Mouse (Mus musculus): ENCODE results near the gene Vwa2.

Gene Vwa2

DNA sequence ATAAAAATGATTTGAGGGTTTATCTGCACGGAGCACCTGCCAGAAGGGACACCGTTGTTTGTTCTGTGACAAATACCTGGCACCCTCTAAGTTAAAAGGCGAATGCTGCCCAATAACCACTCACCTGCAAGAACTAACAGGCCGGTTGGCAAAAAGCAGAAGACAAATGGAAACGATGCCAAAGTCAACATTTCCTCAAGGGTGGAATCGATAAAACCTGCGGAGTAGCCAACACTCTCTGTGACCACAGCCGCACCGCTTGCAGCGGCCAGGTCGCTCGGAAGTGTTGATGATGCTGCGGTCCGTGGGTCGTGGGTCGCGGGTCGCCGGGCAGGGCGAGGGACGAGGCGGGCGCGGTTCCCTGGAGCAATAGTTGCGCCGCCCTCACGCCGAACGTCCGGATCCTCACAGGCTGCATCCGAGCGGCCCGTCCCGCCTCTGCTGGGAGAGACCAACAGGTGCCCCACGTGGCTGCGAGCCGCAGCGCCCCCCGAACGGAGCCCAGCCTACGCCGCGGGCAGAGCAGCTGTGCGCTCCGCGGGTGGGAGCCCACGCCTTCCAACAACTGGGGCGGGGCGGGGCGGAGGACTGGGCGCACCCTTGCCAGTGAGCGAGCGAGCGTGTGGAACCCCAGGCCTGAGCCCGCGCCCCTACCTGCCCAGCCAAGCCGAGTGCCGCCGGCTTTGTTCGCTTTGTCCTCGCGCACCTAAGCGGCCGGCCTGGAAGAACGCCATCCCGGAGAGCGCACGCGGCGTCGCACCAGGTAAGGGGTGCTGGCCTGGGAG lies at the start of gene Vwa2:
Gene Vwa2, plus strand, starts transcription at position 434 of the 785 bp plus-strand sequence.
- no peak for DNase-seq (ENCODE audit: low spot score in 2 of 2)

DNA sequence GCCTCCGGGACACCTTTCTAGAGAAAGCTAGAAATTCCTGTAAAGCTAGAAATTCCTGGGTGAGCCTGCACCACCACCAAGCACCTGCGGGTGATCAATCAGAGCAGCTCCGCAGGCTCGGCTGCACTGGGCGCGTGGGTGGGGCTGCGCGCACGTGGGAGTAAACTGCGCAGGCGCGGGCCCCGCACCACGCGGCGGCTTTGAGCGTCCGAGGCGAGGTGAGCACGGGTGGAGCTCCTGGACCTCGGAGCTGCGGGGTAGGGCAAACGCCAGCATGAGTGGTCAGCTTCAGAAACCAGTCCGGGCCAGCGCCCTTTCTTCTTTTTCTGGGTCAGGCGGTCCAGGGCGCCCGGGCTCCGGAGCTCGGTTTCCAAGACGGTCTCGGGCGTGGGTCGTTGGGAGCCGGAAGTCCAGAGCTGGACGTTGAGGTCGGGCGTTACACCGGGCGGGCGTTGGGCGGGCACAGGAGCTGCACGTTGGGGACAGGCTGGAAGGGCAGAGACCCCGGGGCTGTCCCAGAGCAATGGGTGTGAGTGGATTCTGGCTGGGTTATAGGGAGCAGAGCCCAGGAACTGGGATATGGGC lies 47.9 kb upstream of the Vwa2 start, which contains the start of gene Tdrd1:
Gene Tdrd1, plus strand, starts transcription at position 163 of the 585 bp plus-strand sequence.
- no peak for DNase-seq (ENCODE audit: low spot score in 2 of 2)

DNA sequence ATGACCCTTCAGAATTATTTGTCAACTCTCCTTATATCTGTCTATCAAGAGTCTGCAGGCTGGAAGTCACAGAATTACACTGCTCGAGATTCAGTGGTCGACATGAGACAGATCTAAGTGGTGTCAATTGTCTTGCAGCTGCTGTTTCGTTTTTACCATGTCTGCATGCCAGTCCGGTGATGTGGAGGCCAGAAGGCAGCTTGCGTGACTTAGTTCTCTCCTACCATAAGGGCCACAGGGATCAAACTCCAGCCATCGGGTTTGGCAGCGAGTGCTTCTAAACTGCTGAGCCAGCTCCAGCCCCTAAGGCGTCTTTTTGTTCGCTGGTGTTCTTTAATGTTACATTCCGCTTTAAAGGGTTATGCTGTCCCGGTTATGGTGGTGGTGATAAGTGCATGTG lies 45.7 kb upstream of the Vwa2 start:
- DNase-seq (ENCODE audit: low spot score in 2 of 2): no peak

DNA sequence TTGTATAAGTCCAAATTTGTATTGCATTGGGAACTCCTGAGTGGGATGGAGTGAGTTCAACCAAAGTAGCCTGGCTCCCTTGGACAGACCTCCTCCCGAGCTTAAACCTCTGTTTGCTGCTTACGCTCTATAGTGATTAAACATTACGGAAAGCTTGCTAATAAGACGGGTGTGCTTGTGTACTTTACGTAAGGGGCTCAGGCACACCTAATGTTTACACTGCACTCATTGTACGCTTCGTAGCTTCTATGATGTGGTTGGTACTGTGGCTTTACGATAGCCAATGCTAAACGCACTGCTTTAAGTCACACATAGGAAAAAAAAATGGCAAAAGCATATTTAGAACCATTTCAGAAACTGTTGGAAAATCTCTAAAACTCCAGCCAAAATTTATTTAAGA lies 44.8 kb upstream of the Vwa2 start:
- DNase-seq (ENCODE audit: low spot score in 2 of 2): no peak

DNA sequence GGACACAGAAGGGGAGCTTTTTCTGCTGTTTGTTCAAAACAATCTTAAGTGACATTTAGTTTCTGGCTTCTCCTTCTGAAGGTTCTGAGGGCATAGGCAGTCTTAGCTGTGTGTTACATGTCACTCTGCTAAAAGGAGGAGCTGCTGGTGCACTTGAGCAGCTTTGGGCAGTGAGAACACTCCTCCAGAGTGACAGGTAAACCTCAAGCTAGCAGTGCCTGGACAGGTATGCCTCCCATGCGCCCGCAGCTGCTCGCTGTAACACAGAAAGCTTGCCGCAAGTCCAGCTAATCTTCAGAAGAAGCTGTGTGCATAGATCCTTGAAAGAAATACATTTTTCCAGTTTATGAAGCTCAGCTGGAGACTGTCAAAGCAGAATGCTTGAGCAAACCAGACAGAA lies 43.9 kb upstream of the Vwa2 start:
- no peak for DNase-seq (ENCODE audit: low spot score in 2 of 2)

DNA sequence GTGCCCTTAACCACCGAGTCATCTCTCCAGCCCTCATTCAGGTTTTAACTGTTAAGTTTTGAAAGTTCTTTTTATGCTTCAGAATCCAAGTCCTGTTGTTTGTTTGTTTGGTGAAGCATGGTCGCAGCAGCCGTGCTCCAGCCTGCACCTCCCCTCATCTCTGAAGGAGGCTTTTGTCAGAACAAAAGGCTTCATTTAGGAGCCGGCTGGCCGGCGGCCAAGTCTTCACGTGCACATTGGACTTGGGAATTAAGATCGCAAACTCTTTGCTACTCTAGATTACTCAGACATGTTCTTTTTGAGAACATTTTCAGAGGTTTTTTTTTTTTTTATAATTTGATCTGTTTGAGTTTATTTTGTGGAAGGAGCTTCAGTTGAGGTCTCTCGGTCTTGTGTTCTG lies 38.7 kb upstream of the Vwa2 start:
- no peak for DNase-seq (ENCODE audit: low spot score in 2 of 2)

DNA sequence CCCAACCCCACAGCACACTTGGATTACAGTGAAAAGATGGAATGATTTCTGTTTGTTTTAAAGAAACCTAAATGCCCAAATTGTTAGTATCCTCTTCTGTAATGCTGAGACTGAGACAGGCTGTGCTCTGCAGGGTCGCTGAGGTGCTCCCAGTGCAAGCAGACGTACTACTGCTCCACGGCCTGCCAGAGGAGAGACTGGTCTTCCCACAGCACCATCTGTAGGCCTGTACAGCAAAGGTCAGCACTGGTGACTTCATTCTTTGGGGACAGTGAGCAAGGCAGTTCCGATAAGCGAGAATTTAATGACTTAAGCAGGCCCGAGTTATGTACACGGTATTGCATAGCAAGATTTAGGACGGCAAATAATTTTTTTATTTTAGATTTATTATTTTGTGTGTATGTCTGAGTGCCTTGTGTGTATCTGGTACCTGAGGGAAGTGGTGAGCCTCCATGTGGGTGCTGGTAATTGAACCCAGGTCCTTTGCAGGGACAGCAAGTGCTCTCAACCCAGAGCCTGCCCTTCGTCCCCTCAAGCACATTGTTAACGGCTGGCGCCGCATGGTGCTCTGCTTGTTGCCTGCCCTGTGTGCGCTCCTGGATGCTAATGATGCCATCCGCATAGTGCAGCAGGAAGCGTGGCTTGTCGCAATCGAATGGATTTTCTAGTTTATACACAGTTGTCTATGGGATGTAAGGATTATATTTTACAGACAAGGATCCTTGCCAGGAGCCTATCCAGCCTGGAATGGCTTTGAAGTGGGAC lies 34.9 kb upstream of the Vwa2 start:
- DNase-seq (ENCODE audit: low spot score in 2 of 2): no peak

DNA sequence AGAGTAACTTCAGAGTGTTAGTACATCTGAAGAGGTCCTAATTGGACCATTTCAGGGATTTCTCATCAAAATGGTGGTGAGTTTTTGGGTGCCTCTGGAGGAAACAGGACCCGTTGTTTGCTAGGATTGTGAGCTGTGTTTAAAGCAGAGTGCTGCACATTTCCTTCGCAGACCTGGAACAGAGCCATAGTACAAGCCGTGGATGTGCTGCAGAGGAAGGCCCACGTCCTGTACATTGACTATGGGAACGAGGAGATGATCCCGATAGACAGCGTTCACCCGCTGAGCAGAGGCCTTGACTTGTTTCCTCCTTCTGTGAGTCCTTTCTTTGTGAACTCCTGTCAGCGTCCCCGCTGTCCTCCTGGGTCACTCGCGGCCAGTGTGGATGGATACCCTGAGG lies 31.1 kb upstream of the Vwa2 start:
- no peak for DNase-seq (ENCODE audit: low spot score in 2 of 2)

DNA sequence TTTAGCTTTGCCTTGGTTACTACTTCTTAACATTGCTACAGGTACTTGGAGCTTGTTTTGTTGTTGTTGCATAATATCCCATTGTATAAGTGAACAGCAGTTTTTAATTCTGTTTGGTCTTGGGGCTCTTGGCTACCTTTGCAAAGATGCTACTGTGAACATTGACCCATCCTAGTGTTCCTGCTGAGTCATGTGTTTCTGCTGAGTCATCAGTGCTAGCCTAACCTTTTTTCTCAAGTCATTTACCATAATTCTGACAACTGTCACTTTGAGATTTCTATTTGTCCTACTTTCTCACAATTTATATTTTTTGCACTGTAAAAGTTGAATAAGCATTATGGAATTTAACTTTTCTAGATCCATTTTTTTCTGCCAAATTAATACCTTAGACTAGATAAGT lies 21.5 kb upstream of the Vwa2 start:
- no peak for DNase-seq (ENCODE audit: low spot score in 2 of 2)

DNA sequence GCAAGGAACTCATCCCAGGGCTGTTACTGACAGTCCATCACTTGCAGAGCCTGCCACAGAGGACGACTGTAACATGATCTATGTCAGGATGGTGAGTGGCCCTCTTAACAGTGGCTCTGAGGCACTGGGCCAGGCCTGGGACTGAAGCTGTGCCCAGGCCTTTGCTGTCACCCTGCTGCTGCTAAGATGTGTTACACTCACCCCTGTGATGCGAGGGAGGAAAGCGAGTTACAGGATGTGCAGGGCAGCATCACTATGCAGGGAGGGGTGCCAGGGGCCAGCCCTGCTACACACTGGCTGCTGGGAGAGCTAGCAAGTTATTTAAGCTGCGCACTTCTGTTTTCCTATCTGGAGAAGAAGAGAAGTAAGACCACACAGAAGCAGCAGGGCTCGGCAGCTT lies 17.6 kb upstream of the Vwa2 start:
- DNase-seq (ENCODE audit: low spot score in 2 of 2): no peak

DNA sequence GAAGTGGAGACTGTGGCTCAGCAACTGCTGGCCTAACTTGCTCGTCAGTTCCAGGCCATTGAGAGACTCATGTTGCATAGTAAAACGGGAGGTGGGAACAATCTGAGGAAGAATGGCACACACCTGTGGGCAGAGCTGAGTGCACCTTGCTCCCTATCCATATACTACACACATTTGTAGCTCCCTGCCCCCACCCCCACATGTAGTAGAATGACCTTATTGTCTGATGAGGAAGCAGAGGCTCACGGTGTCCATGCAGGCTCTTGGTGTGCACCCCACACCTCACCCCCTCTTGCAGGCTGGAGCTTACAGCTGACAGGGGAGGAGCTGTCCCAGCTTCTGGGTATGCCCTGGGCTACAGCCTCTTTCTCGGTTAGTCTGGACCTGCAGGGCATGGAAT lies 6.3 kb upstream of the Vwa2 start:
- no peak for DNase-seq (ENCODE audit: low spot score in 2 of 2)

DNA sequence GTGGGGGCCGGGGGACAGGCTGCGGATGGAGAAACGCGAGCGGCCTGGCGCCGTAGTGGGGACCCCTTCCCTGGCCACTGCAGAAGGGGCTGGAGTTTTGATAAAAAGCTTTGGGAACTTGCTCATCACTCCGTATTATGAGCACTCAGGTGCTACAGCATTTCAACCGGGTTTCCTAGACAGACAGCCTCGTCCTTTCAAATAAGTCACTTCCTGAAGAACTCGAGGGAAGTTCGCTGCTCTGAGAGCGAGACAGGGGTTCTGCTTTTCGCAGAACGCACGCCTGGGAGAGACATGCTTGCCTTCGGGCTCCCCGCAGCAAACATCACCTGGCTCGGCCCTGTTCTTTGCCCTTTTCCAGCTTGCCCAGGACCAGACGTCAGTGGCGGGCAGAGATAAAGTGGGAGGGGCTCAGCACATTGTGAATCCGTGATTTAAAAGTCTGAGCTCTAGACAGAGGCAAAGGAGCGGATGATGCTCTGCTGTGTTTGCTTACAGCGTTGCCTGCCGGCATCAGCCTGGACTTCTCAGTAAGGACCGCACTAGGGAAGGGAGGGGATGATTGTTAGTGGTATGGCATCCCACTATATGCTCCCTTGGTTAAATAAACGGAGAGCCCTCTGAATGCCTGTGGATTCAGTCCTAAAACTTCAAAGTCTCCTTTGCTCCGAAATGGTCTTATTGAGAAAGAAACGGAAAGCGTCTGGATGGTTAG lies 709 bp downstream of the Vwa2 start:
- DNase-seq (ENCODE audit: low spot score in 2 of 2): no peak

DNA sequence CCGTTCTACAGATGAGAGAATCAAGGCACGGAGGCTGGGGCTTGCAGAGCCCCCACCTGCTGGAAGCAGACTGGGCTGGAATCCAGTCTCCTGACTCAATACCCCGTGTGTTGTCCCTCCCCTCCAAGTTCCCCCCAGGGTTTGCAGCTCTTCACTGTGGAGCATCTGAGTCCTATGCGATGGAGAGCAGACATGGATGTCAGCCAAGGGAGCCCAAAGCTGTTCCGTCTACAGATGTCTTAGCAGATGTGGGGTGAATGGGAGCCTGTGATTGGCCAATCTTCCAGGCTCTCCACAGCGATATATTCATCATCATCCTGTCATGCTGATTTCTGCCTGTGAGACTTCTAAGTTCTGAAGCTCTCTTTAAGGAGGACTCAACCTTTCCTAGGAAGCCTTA lies 3.3 kb downstream of the Vwa2 start:
- no peak for DNase-seq (ENCODE audit: low spot score in 2 of 2)

DNA sequence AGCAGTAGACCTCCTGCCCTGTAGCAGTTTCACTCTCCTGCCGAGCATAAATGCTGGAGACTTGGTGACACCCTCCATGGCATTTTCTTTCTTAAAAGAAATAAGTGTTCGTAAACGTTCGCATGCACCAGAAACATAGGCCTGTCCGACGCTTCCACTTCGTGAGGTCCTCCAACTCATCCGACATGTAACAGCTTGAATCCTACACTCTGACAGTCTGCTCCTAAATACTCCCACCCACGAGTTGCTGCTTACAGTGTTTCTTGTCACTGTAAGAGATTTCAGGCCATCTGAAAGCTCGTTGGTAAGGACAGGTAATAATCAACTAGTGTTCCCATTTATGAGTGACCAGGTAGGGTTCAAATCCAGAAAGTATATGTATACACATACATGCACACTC lies 13.8 kb downstream of the Vwa2 start:
- no peak for DNase-seq (ENCODE audit: low spot score in 2 of 2)

DNA sequence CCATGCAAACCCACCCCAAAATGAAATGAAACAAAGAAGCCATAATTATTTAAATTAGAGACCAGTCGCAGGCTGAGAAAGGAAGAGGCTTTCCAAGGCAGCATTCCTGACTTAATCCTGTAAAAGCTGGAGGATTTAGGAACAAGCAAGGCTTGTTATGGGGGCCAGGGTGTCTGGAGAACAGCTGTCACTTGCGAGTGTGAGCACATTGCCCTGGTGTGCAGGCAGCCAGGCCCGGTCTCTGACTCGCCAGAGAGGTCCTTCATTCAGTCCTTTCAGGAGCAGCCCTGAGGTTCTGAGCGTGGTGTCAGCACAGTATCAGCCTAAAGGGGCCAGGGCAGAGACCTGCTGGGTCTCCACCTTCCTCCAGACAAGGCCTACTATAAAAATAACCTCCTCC lies 14.6 kb downstream of the Vwa2 start:
- no peak for DNase-seq (ENCODE audit: low spot score in 2 of 2)

DNA sequence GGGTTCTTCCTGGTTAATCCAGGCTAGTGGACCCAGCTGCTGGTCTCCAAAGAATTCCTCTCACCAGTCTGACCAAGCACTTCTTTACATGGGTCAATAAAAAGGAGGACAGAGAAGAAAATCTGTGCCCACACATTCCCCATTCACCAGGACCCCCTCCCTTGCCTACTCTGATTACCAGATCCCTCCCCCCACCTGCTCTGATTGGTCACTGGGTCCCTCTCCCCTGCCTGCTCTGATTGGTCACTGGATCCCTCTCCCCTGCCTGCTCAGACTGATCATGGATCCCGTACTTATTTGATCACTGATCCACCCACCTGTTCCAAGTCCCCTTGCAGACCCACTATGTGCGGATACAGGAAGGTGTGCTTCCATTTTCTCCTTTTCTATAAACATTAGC lies 17.4 kb downstream of the Vwa2 start:
- no peak for DNase-seq (ENCODE audit: low spot score in 2 of 2)

DNA sequence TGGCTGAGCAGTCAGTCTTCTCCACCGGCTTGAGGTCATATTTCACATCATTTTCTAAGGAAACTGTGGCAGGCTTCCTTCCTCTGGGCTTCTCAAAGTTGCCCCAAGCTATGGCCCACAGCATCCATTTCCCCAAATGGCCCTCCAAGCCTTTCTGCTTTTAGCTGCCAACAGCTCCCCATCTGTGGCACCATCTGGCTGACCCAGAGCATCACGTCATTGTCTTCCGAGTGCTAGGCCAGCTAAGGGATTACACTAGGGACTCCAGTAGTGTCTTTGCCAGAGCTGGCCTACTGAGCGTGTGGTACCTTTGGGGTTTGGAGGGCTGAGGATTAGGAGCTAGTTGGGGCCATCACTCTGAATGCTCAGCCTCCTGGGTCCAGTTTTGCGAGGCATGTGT lies 18.5 kb downstream of the Vwa2 start:
- no peak for DNase-seq (ENCODE audit: low spot score in 2 of 2)

DNA sequence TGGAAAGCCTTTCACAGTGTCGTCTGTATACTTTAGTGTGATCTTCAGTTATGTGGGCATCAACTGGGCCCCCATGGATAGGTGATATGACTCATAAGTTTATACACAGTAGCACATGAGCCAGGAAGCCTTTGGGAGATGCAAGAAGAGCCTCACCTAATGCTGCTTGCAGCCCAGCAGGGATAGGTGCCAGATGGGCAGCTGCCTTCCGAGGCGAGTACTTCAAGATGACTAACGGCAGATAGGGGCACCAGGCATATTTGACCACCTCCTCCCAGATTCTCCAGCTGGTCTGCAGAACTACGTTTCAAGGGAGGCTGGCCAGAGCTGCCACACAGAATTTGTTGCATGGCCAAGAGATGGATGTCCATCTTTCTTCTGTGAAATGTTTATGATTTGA lies 19.3 kb downstream of the Vwa2 start:
- DNase-seq (ENCODE audit: low spot score in 2 of 2): no peak

DNA sequence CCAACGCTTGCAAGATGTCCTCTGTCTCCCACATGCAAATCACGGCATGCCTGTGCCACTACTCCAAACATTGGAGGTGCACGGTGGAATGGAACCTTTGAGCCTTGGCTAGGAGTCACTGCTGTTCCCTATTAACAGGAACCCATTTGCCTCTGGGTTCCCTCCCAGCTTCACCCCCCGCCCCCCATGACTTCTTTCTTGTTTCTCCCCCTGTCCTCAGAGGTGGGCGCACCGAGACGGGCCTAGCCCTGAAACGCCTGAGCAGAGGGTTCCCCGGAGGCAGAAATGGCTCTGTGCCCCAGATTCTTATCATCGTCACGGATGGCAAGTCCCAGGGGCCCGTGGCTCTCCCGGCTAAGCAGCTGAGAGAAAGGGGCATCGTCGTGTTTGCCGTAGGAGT lies 23.6 kb downstream of the Vwa2 start:
- no peak for DNase-seq (ENCODE audit: low spot score in 2 of 2)

DNA sequence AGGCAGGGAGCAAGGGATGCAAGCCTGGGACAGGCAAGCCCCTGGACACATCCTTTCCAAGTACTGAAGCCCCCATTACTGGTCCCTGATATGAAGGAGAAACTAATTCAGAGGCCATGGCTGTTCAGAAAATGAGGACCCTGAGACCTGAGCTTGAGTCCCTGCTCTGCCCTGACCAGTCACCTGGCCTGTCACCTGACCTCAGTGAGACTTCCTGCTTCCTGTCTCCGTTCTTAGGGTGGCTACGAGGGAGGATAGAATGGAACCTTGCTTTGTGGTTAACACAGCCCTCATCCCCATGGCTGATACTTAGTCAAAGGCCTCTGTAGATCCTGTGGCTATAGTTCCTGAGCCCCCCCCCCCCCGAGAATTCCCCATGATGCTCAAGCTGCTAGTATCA lies 30.0 kb downstream of the Vwa2 start:
- DNase-seq (ENCODE audit: low spot score in 2 of 2): no peak

DNA sequence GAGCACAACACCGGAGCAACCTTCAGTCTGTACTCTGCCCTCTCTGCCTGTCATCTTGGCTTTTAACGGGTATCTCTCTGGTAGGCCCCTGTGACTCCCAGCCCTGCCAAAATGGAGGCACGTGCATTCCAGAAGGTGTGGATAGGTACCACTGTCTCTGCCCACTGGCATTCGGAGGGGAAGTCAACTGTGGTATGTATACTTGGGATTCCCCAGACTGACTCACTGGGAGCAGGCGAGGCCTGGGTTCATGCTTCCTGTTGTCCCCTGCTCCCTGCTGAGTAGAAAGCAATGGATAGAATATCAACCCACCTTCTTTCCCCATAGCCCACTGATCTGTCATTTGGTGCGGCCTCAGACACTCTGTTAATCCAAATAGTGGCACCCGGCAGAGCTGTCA lies 31.3 kb downstream of the Vwa2 start:
- no peak for DNase-seq (ENCODE audit: low spot score in 2 of 2)

DNA sequence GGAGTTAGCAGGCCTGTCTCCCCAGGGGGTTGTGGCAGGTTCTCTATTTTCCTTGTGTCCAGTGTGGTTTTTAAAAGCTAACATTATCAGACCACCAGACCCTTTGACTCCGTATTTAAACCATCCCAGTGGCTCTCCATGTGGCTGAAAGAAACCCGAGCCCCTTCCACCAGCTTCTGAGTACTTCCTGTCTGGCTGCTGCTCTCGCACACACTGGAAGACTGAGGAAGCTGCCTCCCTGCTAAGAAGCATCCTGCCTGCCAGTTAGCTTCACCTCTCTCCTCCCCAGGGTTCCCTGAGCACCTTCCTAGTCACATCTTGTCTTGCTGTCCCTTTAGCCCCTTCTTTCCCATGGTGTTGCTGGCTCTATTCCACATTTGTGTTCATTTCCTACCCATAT lies 33.8 kb downstream of the Vwa2 start:
- no peak for DNase-seq (ENCODE audit: low spot score in 2 of 2)

Data from spleen, postnatal 36 days (tissue).